Mouse (Mus musculus) stomach, embryonic 16.5 days (tissue): ENCODE measurements at regions not wholly inside any gene's neighbourhood (a gene's known extent, or its start where the extent isn't known, plus 50 kb on each side); places are given as distances from the start of the nearest gene placed in this dataset.

Experiments
- ATAC-seq: fragments of 200-750 bp; cut with Nextera tagmentation; 2 replicates; pipeline ENCODE4 v1.8.0; 2017; ENCODE audit warnings: moderate number of reproducible peaks, moderate TSS enrichment; ENCODE audit not compliant: insufficient read depth, low FRiP score
- H3K27ac ChIP-seq: fragments of 300-500 bp; sonication (generic); 2 replicates; pipeline ENCODE4 v1.5.1; 2014; ENCODE audit warnings: low read length
- H3K27me3 ChIP-seq: fragments of 300-500 bp; sonication (generic); 2 replicates; pipeline ENCODE4 v1.6.1; 2014; ENCODE audit warnings: low read length, control low read depth, mixed read lengths; ENCODE audit not compliant: control insufficient read depth, insufficient read depth
- H3K36me3 ChIP-seq: fragments of 300-500 bp; sonication (generic); 2 replicates; pipeline ENCODE4 v1.6.1; 2014; ENCODE audit warnings: low read length; ENCODE audit not compliant: control insufficient read depth, insufficient read depth
- H3K4me1 ChIP-seq: fragments of 300-500 bp; sonication (generic); 2 replicates; pipeline ENCODE4 v1.6.1; 2014; ENCODE audit warnings: low read length, control low read depth, mixed read lengths; ENCODE audit not compliant: control insufficient read depth, insufficient read depth
- H3K4me2 ChIP-seq: fragments of 300-500 bp; sonication (generic); 2 replicates; pipeline ENCODE4 v1.6.1; 2014; ENCODE audit warnings: low read depth, low read length, mixed read lengths
- H3K4me3 ChIP-seq: fragments of 300-500 bp; sonication (generic); replicated peaks from 2 replicates; pipeline ENCODE4 v1.5.1; 2014; ENCODE audit warnings: mild to moderate bottlenecking, low read length
- H3K9ac ChIP-seq: fragments of 300-500 bp; sonication (generic); 2 replicates; pipeline ENCODE4 v1.6.1; 2014; ENCODE audit warnings: low read length
- H3K9me3 ChIP-seq: fragments of 300-500 bp; sonication (generic); replicated peaks from 2 replicates; pipeline ENCODE4 v1.6.1; 2016; ENCODE audit warnings: low read length, control low read depth; ENCODE audit not compliant: control insufficient read depth
- WGBS: fragments of 180-500 bp; shearing (Covaris S2); extraction: QIAGEN DNeasy Blood & Tissue Kit; methylation state at CpG from one replicate; pipeline ENCODE4 v1.1.7; 2014; 5-methylcytosine and 5-hydroxymethylcytosine counted together

GRCm38 (mm10) chr3:143662041-143662685 is 542.9 kb downstream of the Lmo4 start:
- H3K27me3 ChIP-seq = no peaks in the 10 kb centered on the region
- H3K4me3 ChIP-seq = no peak overlapping the region
- H3K4me1 ChIP-seq = no peaks in the 10 kb centered on the region
- no peak overlapping the region for H3K4me2 ChIP-seq
- H3K27ac ChIP-seq = no peak overlapping the region
- no peak for ATAC-seq
- H3K9me3 ChIP-seq = no peaks in the 10 kb centered on the region
- H3K36me3 ChIP-seq = no peaks in the 10 kb centered on the region
- no peak overlapping the region for H3K9ac ChIP-seq
- WGBS = 88% methylated on average over 5 of the region's 5 CpGs

- no peaks in the 10 kb centered on the region for H3K27me3 ChIP-seq
- no peak for ATAC-seq
- no peak overlapping the region for H3K9ac ChIP-seq
- H3K4me1 ChIP-seq = no peaks in the 10 kb centered on the region
- H3K36me3 ChIP-seq = no peaks in the 10 kb centered on the region
- H3K4me2 ChIP-seq = no peak overlapping the region
- H3K27ac ChIP-seq = no peak overlapping the region
- H3K9me3 ChIP-seq = no peaks in the 10 kb centered on the region
- no peak overlapping the region for H3K4me3 ChIP-seq
- WGBS = 49% methylated on average over 8 of the region's 8 CpGs
Observed at GRCm38 (mm10) chr3:143659421-143659978, 545.5 kb downstream of the Lmo4 start.

GRCm38 (mm10) chr3:143647237-143647636 is 557.8 kb downstream of the Lmo4 start:
- Histone ChIP-seq H3K27me3 (no peaks in the 10 kb centered on the region), H3K9me3 (no peaks in the 10 kb centered on the region), H3K4me2 (no peak overlapping the region), H3K9ac (no peak overlapping the region), H3K27ac (no peak overlapping the region), H3K36me3 (no peaks in the 10 kb centered on the region), H3K4me1 (no peaks in the 10 kb centered on the region), H3K4me3 (no peak overlapping the region)
- ATAC-seq = no peak
- WGBS = 76% methylated on average over 2 of the region's 2 CpGs

DNA sequence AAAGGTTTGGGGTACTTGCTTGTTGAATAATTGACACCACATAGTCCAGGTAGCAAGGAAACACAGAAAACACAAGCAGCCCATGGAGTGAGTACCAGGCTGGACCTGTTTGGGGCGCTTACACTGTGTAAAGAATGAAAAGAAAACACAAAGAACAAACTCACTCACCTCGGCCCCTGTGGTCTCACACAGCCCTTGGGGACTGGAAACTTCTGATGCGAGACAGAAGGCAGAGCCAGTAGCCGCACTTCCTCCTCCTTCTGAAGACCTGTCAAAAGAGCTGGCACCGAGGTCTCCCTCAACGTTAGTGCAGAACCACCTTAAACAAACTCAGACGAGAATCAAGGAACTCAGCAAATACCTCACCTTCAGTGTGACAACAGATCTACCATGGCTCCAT is 558.2 kb downstream of the Lmo4 start:
- Histone ChIP-seq H3K9me3 (no peaks in the 10 kb centered on the region), H3K36me3 (no peaks in the 10 kb centered on the region), H3K4me1 (no peaks in the 10 kb centered on the region), H3K4me2 (no peak overlapping the region), H3K27me3 (no peaks in the 10 kb centered on the region), H3K9ac (no peak overlapping the region), H3K27ac (no peak overlapping the region), H3K4me3 (no peak overlapping the region)
- WGBS = 46% methylated on average over 7 of the region's 7 CpGs
- peak; percentile 7; the same call in 1 of the 2 replicates for ATAC-seq

- no peak overlapping the region for H3K27ac ChIP-seq
- no peak for ATAC-seq
- H3K27me3 ChIP-seq = no peaks in the 10 kb centered on the region
- H3K4me2 ChIP-seq = no peak overlapping the region
- WGBS = 59% methylated on average over 2 of the region's 2 CpGs
- H3K4me3 ChIP-seq = no peak overlapping the region
- no peak overlapping the region for H3K9ac ChIP-seq
- H3K4me1 ChIP-seq = no peaks in the 10 kb centered on the region; the same call in 1 of the 2 replicates
- no peaks in the 10 kb centered on the region for H3K9me3 ChIP-seq
- H3K36me3 ChIP-seq = no peaks in the 10 kb centered on the region
Observed at GRCm38 (mm10) chr3:143633036-143633435, 572.0 kb downstream of the Lmo4 start.

DNA sequence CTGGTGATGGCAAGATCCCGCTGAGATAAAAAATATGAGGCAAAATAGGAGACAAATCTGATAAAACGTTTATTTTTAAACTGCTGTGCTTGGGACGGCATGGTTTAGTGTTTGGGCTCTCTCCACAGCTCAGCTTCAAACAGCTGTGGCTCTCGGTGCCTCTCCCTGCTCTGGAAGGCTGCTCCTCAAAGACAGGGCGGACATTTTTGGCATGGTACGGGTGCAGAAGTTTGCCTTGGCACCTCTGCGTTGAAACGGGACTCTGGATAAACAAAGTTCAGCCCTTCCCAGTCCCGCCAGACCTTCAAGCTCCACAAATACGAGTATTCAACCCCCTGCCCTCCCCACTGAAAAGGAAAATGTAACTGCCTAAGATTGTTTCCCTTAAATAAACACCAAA is 573.8 kb downstream of the Lmo4 start:
- H3K27ac ChIP-seq = no peak overlapping the region
- peak overlapping the region; percentile 26; the same call in 1 of the 2 replicates for H3K4me2 ChIP-seq
- H3K9me3 ChIP-seq = no peaks in the 10 kb centered on the region
- no peak for ATAC-seq
- 28% methylated on average over 10 of the region's 10 CpGs for WGBS
- H3K4me1 ChIP-seq = no peaks in the 10 kb centered on the region; the same call in 1 of the 2 replicates
- H3K9ac ChIP-seq = no peak overlapping the region
- no peaks in the 10 kb centered on the region for H3K36me3 ChIP-seq
- H3K4me3 ChIP-seq = no peak overlapping the region
- no peaks in the 10 kb centered on the region for H3K27me3 ChIP-seq

GRCm38 (mm10) chr3:143624906-143625305 is 580.1 kb downstream of the Lmo4 start:
- H3K4me1 ChIP-seq = no peaks in the 10 kb centered on the region
- H3K36me3 ChIP-seq = no peaks in the 10 kb centered on the region
- no peak overlapping the region for H3K4me2 ChIP-seq
- no peak overlapping the region for H3K27ac ChIP-seq
- no peak overlapping the region for H3K4me3 ChIP-seq
- WGBS = 85% methylated on average over 3 of the region's 3 CpGs
- no peak for ATAC-seq
- H3K9ac ChIP-seq = no peak overlapping the region
- H3K27me3 ChIP-seq = no peaks in the 10 kb centered on the region
- no peaks in the 10 kb centered on the region for H3K9me3 ChIP-seq

DNA sequence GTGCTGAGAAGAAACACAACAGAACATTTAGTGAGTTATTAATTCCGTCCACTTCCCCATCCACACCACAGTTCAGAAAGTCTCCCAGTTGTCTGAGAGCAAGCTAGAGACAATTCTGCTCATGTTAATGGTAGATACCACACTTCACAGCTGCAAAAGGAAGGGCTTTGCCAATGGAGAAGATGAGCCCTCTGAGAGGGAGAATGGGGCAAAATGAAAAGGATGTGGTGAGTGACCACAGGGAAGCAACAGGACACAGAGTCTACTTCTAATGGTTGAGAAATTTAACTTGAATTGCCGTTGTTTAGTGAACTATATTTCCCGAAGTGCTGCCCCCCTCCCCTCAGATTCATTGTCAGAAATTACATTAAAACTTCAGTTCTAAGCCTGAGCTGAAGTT is 582.7 kb downstream of the Lmo4 start:
- no peak for ATAC-seq
- no peaks in the 10 kb centered on the region for H3K27me3 ChIP-seq
- H3K4me3 ChIP-seq = no peak overlapping the region
- no peak overlapping the region for H3K9ac ChIP-seq
- no peaks in the 10 kb centered on the region for H3K9me3 ChIP-seq
- H3K27ac ChIP-seq = no peak overlapping the region
- no peaks in the 10 kb centered on the region for H3K36me3 ChIP-seq
- H3K4me2 ChIP-seq = no peak overlapping the region
- H3K4me1 ChIP-seq = no peaks in the 10 kb centered on the region
- 78% methylated on average over 3 of the region's 3 CpGs for WGBS

- no peaks in the 10 kb centered on the region for H3K27me3 ChIP-seq
- no peaks in the 10 kb centered on the region for H3K4me1 ChIP-seq
- no peak overlapping the region for H3K9ac ChIP-seq
- ATAC-seq = no peak
- 53% methylated on average over 1 of the region's 1 CpGs for WGBS
- H3K9me3 ChIP-seq = no peaks in the 10 kb centered on the region
- H3K4me2 ChIP-seq = no peak overlapping the region
- no peaks in the 10 kb centered on the region for H3K36me3 ChIP-seq
- no peak overlapping the region for H3K4me3 ChIP-seq
- H3K27ac ChIP-seq = no peak overlapping the region
Observed at GRCm38 (mm10) chr3:143619125-143619524, 585.9 kb downstream of the Lmo4 start.
